Mouse (Mus musculus) MEL (cell line): ENCODE data around the gene Cdkl5. TPM values are rescaled to one million over a fixed set of nuclear protein-coding genes. Genes with fewer than 3 reads are reported as not detected.

Experiments
- DNase-seq: peaks from one replicate; pipeline ENCODE4 v3.0.0; 2011; ENCODE audit warnings: low read depth, low spot score
- H3K27ac ChIP-seq: 2 replicates; pipeline ENCODE4 v1.5.1; 2012; ENCODE audit warnings: low read depth, mild to moderate bottlenecking, control low read depth, low read length, moderate library complexity; ENCODE audit not compliant: control insufficient read depth
- H3K27me3 ChIP-seq, 2 experiments: fragments of 150-350 bp in 1 of 2; sonication (generic) in 1 of 2; 2 replicates each; pipeline ENCODE4 v1.6.1; 2012; ENCODE audit warnings: low read length in 2 of 2, mild to moderate bottlenecking in 2 of 2, improper control_type of control experiment in 1 of 2, moderate library complexity in 1 of 2; ENCODE audit not compliant: insufficient read depth in 2 of 2, control insufficient read depth in 1 of 2
- H3K36me3 ChIP-seq, 2 experiments: 2 replicates each; pipeline ENCODE4 v1.6.1; 2012 to 2014; ENCODE audit warnings: low read length in 2 of 2, improper control_type of control experiment in 1 of 2, inconsistent platforms in 1 of 2, mild to moderate bottlenecking in 1 of 2; ENCODE audit not compliant: insufficient read depth in 2 of 2, control insufficient read depth in 1 of 2
- H3K4me1 ChIP-seq, 2 experiments: fragments of 150-350 bp in 1 of 2; sonication (generic) in 1 of 2; 2 replicates each; pipeline ENCODE4 v1.6.1; 2012; ENCODE audit warnings: low read length in 2 of 2, improper control_type of control experiment in 1 of 2, mild to moderate bottlenecking in 1 of 2; ENCODE audit not compliant: insufficient read depth in 2 of 2, control insufficient read depth in 1 of 2
- H3K4me3 ChIP-seq, 2 experiments: fragments of 150-350 bp in 1 of 2; sonication (generic) in 1 of 2; 2 replicates each; pipeline ENCODE4 v1.5.1; 2012; ENCODE audit warnings: low read depth in 2 of 2, low read length in 2 of 2, mild to moderate bottlenecking in 2 of 2, moderate library complexity in 2 of 2, control low read depth in 1 of 2, improper control_type of control experiment in 1 of 2; ENCODE audit not compliant: control insufficient read depth in 1 of 2, insufficient read depth in 1 of 2
- H3K79me2 ChIP-seq: 2 replicates; pipeline ENCODE4 v1.6.1; 2012; ENCODE audit warnings: mild to moderate bottlenecking, low read length, moderate library complexity; ENCODE audit not compliant: control insufficient read depth, poor library complexity, insufficient read depth
- H3K9ac ChIP-seq: 2 replicates; pipeline ENCODE4 v1.6.1; 2012; ENCODE audit warnings: low read depth, mild to moderate bottlenecking, control low read depth, low read length, moderate library complexity; ENCODE audit not compliant: control insufficient read depth, poor library complexity, severe bottlenecking
- H3K9me3 ChIP-seq: fragments of 150-350 bp; sonication (generic); replicated peaks from 2 replicates; pipeline ENCODE4 v1.6.1; 2012; ENCODE audit warnings: mild to moderate bottlenecking, low read length, improper control_type of control experiment, moderate library complexity; ENCODE audit not compliant: insufficient read depth
- BHLHE40 ChIP-seq: IDR thresholded peaks from 2 replicates; pipeline ENCODE4 v1.6.1; 2012; ENCODE audit warnings: low read depth, mild to moderate bottlenecking, inconsistent platforms, low read length, improper control_type of control experiment, borderline replicate concordance
- CHD2 ChIP-seq: IDR thresholded peaks from 2 replicates; pipeline ENCODE4 v1.6.1; 2011; ENCODE audit warnings: low read length, improper control_type of control experiment
- E2F4 ChIP-seq: IDR thresholded peaks from 2 replicates; pipeline ENCODE4 v1.6.1; 2011; ENCODE audit warnings: low read depth, low read length, improper control_type of control experiment, borderline replicate concordance
- ELF1 ChIP-seq: IDR thresholded peaks from 2 replicates; pipeline ENCODE4 v1.6.1; 2014; ENCODE audit warnings: low read depth, mild to moderate bottlenecking, inconsistent platforms, low read length, improper control_type of control experiment, moderate library complexity
- EP300 ChIP-seq, 2 experiments: IDR thresholded peaks; 2 replicates each; pipeline ENCODE4 v1.6.1; 2011; ENCODE audit warnings: improper control_type of control experiment in 2 of 2, low read length in 2 of 2, low read depth in 1 of 2, mild to moderate bottlenecking in 1 of 2
- ETS1 ChIP-seq: IDR thresholded peaks from 2 replicates; pipeline ENCODE4 v1.6.1; 2012; ENCODE audit warnings: low read depth, mild to moderate bottlenecking, inconsistent platforms, low read length, improper control_type of control experiment, moderate library complexity
- JUND ChIP-seq: IDR thresholded peaks from 2 replicates; pipeline ENCODE4 v1.6.1; 2011; ENCODE audit warnings: low read depth, mild to moderate bottlenecking, improper control_type of control experiment, low read length
- MAFK ChIP-seq: IDR thresholded peaks from 2 replicates; pipeline ENCODE4 v1.6.1; 2011; ENCODE audit warnings: low read depth, mild to moderate bottlenecking, low read length, improper control_type of control experiment, borderline replicate concordance
- MAX ChIP-seq: IDR thresholded peaks from 2 replicates; pipeline ENCODE4 v1.6.1; 2011; ENCODE audit warnings: low read length, improper control_type of control experiment
- MAZ ChIP-seq: IDR thresholded peaks from 2 replicates; pipeline ENCODE4 v1.6.1; 2012; ENCODE audit warnings: low read depth, mild to moderate bottlenecking, inconsistent platforms, low read length, improper control_type of control experiment
- MEF2A ChIP-seq: IDR thresholded peaks from 2 replicates; pipeline ENCODE4 v1.6.1; 2014; ENCODE audit warnings: low read depth, mild to moderate bottlenecking, inconsistent platforms, low read length, improper control_type of control experiment; ENCODE audit not compliant: poor library complexity, insufficient replicate concordance, severe bottlenecking; ENCODE audit errors: extremely low read depth
- MYB ChIP-seq: IDR thresholded peaks from 2 replicates; pipeline ENCODE4 v1.6.1; 2011; ENCODE audit warnings: mild to moderate bottlenecking, low read depth, low read length, improper control_type of control experiment
- MYC ChIP-seq: IDR thresholded peaks from 2 replicates; pipeline ENCODE4 v1.6.1; 2011; ENCODE audit warnings: low read depth, mild to moderate bottlenecking, low read length, improper control_type of control experiment, moderate library complexity
- NELFE ChIP-seq: IDR thresholded peaks from 2 replicates; pipeline ENCODE4 v1.6.1; 2011; ENCODE audit warnings: low read depth, low read length, improper control_type of control experiment
- POLR2A ChIP-seq, 2 experiments: IDR thresholded peaks; 2 replicates each; pipeline ENCODE4 v1.6.1; 2011 to 2012; ENCODE audit warnings: low read length in 2 of 2, mild to moderate bottlenecking in 2 of 2, control low read depth in 1 of 2, improper control_type of control experiment in 1 of 2, low read depth in 1 of 2, moderate library complexity in 1 of 2; ENCODE audit not compliant: control insufficient read depth in 1 of 2, insufficient read depth in 1 of 2, poor library complexity in 1 of 2
- RAD21 ChIP-seq: IDR thresholded peaks from 2 replicates; pipeline ENCODE4 v1.6.1; 2011; ENCODE audit warnings: mild to moderate bottlenecking, low read depth, low read length, improper control_type of control experiment
- RCOR1 ChIP-seq: IDR thresholded peaks from 2 replicates; pipeline ENCODE4 v1.6.1; 2012; ENCODE audit warnings: low read depth, mild to moderate bottlenecking, inconsistent platforms, low read length, improper control_type of control experiment
- TAL1 ChIP-seq: IDR thresholded peaks from 2 replicates; pipeline ENCODE4 v1.6.1; 2012; ENCODE audit warnings: mild to moderate bottlenecking, inconsistent platforms, low read length, moderate library complexity, mixed read lengths
- TCF12 ChIP-seq: IDR thresholded peaks from 2 replicates; pipeline ENCODE4 v1.6.1; 2014; ENCODE audit warnings: low read depth, mild to moderate bottlenecking, inconsistent platforms, low read length, improper control_type of control experiment, moderate library complexity
- UBTF ChIP-seq: IDR thresholded peaks from 2 replicates; pipeline ENCODE4 v1.6.1; 2012; ENCODE audit warnings: low read depth, mild to moderate bottlenecking, inconsistent platforms, low read length, improper control_type of control experiment, moderate library complexity, borderline replicate concordance; ENCODE audit not compliant: insufficient read depth
- USF1 ChIP-seq: IDR thresholded peaks from 2 replicates; pipeline ENCODE4 v1.6.1; 2014; ENCODE audit warnings: low read depth, mild to moderate bottlenecking, inconsistent platforms, low read length, improper control_type of control experiment, moderate library complexity
- USF2 ChIP-seq, 2 experiments: IDR thresholded peaks; 2 replicates each; pipeline ENCODE4 v1.6.1; 2011 to 2012; ENCODE audit warnings: improper control_type of control experiment in 2 of 2, low read length in 2 of 2, borderline replicate concordance in 1 of 2, inconsistent platforms in 1 of 2, low read depth in 1 of 2, mild to moderate bottlenecking in 1 of 2; ENCODE audit not compliant: insufficient read depth in 1 of 2
- ZMIZ1 ChIP-seq: IDR thresholded peaks from 2 replicates; pipeline ENCODE4 v1.6.1; 2012; ENCODE audit warnings: low read depth, mild to moderate bottlenecking, inconsistent platforms, low read length, improper control_type of control experiment, moderate library complexity
- polyA plus RNA-seq, 2 experiments: library from polyadenylated mRNA; stranded (reverse) in 1 of 2; unstranded in 1 of 2; fragments of >175 nt in 1 of 2; fragments of >200 nt in 1 of 2; gene quantifications; 2 replicates each; pipeline versions ENCODE4 v1.2.1 to v1.2.4; 2012; ENCODE audit warnings: low replicate concordance in 2 of 2, low read depth in 1 of 2; ENCODE audit not compliant: insufficient read length in 2 of 2, insufficient read depth in 1 of 2, missing spikeins in 1 of 2
- total RNA-seq: library from RNA; depleted of rRNA; stranded (reverse); fragments of 300-350 nt; gene quantifications from 2 replicates; pipeline ENCODE4 v1.2.3, GENCODE M21; 2012

Gene Cdkl5
- total and polyA plus RNA-seq, 3 experiments = 1.7 to 2.8 TPM; not detected in 1

- Histone ChIP-seq H3K9me3 (no peaks in the 10 kb centered on the region), H3K9ac (no peak overlapping the region), H3K36me3 (peaks cover 0 to 4% of the 10 kb centered on the region in 2 experiments; a peak in 2 of 4 replicates), H3K79me2 (no peaks in the 10 kb centered on the region; the same call in 1 of the 2 replicates), H3K4me3 (no peak overlapping the region), H3K27ac (no peak overlapping the region), H3K4me1 (peaks cover 0 to 7% of the 10 kb centered on the region in 2 experiments; a peak in 2 of 4 replicates), H3K27me3 (no peaks in the 10 kb centered on the region)
- no peak for DNase-seq
- TF ChIP-seq CHD2 (no peak), JUND (no peak), ETS1 (no peak), RCOR1 (no peak), TCF12 (no peak), MAX (no peak), USF2 (IDR thresholded peaks at IDR 0.05; ENCODE audit: borderline replicate concordance in 1 of 2, insufficient read depth in 1 of 2, low read depth in 1 of 2, low read length in 2 of 2) (no peak), ZMIZ1 (no peak), TAL1 (no peak), RAD21 (no peak), POLR2A (IDR thresholded peaks at IDR 0.05; ENCODE audit: control insufficient read depth in 1 of 2, insufficient read depth in 1 of 2, low read depth in 1 of 2, low read length in 2 of 2, poor library complexity in 1 of 2) (no peak), MYB (no peak), UBTF (no peak), MAFK (no peak)
Measured at GRCm38 (mm10) chrX:160990276-160990675, 4.2 kb downstream of the Cdkl5 start.

- DNase-seq = no peak
- Histone ChIP-seq H3K4me3 (no peak overlapping the region), H3K36me3 (peaks cover 0 to 5% of the 10 kb centered on the region in 2 experiments; a peak in 2 of 4 replicates), H3K27me3 (no peaks in the 10 kb centered on the region), H3K9me3 (no peaks in the 10 kb centered on the region), H3K79me2 (no peaks in the 10 kb centered on the region), H3K9ac (no peak overlapping the region)
- TF ChIP-seq MEF2A (no peak), TCF12 (no peak), ELF1 (no peak), USF1 (no peak), BHLHE40 (no peak), MYC (no peak), MAZ (no peak), TAL1 (no peak), UBTF (no peak), NELFE (no peak), EP300 (IDR thresholded peaks at IDR 0.05; ENCODE audit: low read depth in 1 of 2, low read length in 2 of 2) (no peak), E2F4 (no peak)
- TF ChIP-seq, all 39 proteins: peak for 0
- no peak overlapping the region for H3K27ac ChIP-seq
- H3K4me1 ChIP-seq = peaks cover 0 to 6% of the 10 kb centered on the region in 2 experiments; a peak in 2 of 4 replicates
Measured at GRCm38 (mm10) chrX:160977919-160978318, 16.6 kb downstream of the Cdkl5 start.
